Mouse (Mus musculus) heart, adult 2 months (tissue): ENCODE results near the gene Ipo11.

Source experiments
- CTCF ChIP-seq: fragments of 200-600 bp; IDR thresholded peaks from 2 replicates; pipeline ENCODE4 v1.8.1; 2022; ENCODE audit warnings: antibody characterized with exemption, mild to moderate bottlenecking, moderate library complexity
- EP300 ChIP-seq: fragments of 200-500 bp; IDR thresholded peaks from 2 replicates; pipeline ENCODE4 v1.6.1; 2011; ENCODE audit warnings: low read depth, low read length, control low read depth; ENCODE audit not compliant: insufficient read depth
- POLR2A ChIP-seq: fragments of 200-500 bp; IDR thresholded peaks from 2 replicates; pipeline ENCODE4 v1.6.1; 2011; ENCODE audit warnings: mild to moderate bottlenecking, low read depth, low read length, control low read depth; ENCODE audit not compliant: insufficient read depth

DNA sequence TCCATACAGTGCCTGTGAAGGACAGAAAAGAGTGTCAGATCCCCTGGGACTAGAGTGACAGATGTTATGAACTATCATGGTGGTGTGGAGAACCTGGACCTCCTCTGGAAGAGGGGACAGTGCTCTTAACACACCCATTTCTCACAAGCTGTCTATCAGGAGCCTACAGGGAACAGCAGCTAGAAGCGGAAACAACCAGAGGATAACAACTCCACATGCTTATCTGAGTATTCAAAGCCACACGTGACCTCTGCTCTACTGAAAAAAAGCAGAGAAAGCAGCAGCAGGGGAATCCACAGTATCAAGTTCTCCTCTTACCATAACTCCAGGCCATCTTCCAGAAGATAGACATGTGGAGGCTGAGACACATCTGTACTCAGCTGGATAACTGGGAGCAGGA, 71.2 kb downstream of the Ipo11 start:
- no peak for TF ChIP-seq CTCF
- no peak for TF ChIP-seq EP300
- no peak for TF ChIP-seq POLR2A
